Mouse (Mus musculus) liver, adult 2 months (tissue): ENCODE measurements around the gene Bak1. TPM values are rescaled to one million over a fixed set of nuclear protein-coding genes. Genes with fewer than 3 reads are reported as not detected.

ENCODE experiments used
- DNase-seq: peaks from one replicate; pipeline ENCODE4 v3.0.0-alpha.2; 2011; ENCODE audit warnings: low read depth, low spot score; ENCODE audit errors: extremely low read depth
- H3K27ac ChIP-seq: fragments of 200-500 bp; replicated peaks from 2 replicates; pipeline ENCODE4 v1.5.1; 2012; ENCODE audit warnings: low read depth, mild to moderate bottlenecking, control low read depth, inconsistent platforms, low read length; ENCODE audit not compliant: insufficient read depth
- H3K27me3 ChIP-seq: fragments of 200-500 bp; 2 replicates; pipeline ENCODE4 v1.6.1; 2012; ENCODE audit warnings: mild to moderate bottlenecking, moderate library complexity, low read length, inconsistent platforms; ENCODE audit not compliant: control insufficient read depth, insufficient read depth
- H3K36me3 ChIP-seq: fragments of 200-500 bp; 2 replicates; pipeline ENCODE4 v1.6.1; 2012; ENCODE audit warnings: low read length, inconsistent platforms; ENCODE audit not compliant: control insufficient read depth, insufficient read depth
- H3K4me1 ChIP-seq: fragments of 200-500 bp; 2 replicates; pipeline ENCODE4 v1.6.1; 2011; ENCODE audit warnings: low read length; ENCODE audit not compliant: control insufficient read depth, insufficient read depth
- H3K4me3 ChIP-seq: fragments of 200-500 bp; 2 replicates; pipeline ENCODE4 v1.5.1; 2011; ENCODE audit warnings: low read depth, mild to moderate bottlenecking, control low read depth, low read length, moderate library complexity; ENCODE audit not compliant: insufficient read depth
- H3K79me2 ChIP-seq: fragments of 200-500 bp; 2 replicates; pipeline ENCODE4 v1.6.1; 2012; ENCODE audit warnings: inconsistent platforms, mild to moderate bottlenecking, low read length, moderate library complexity; ENCODE audit not compliant: control insufficient read depth, insufficient read depth
- H3K9ac ChIP-seq: fragments of 200-500 bp; 2 replicates; pipeline ENCODE4 v1.6.1; 2012; ENCODE audit warnings: low read depth, mild to moderate bottlenecking, control low read depth, inconsistent platforms, low read length
- CTCF ChIP-seq: fragments of 200-500 bp; IDR thresholded peaks from 2 replicates; pipeline ENCODE4 v1.5.1; 2011; ENCODE audit warnings: low read depth, low read length, control low read depth
- POLR2A ChIP-seq: fragments of 200-500 bp; IDR thresholded peaks from 2 replicates; pipeline ENCODE4 v1.6.1; 2011; ENCODE audit warnings: low read length, control low read depth; ENCODE audit not compliant: insufficient read depth; ENCODE audit errors: extremely low read depth
- WGBS: fragments of 180-500 bp; shearing (Covaris S2); methylation state at CpG from one replicate; pipeline ENCODE4 v1.1.7; 2018; 5-methylcytosine and 5-hydroxymethylcytosine counted together
- polyA plus RNA-seq: library from polyadenylated mRNA; depleted of rRNA; stranded (reverse); fragments of >200 nt; gene quantifications from 2 replicates; pipeline ENCODE4 v1.2.3, GENCODE M21; 2012
- total RNA-seq: library from RNA; depleted of rRNA; stranded (reverse); fragments of >200 nt; gene quantifications from 2 replicates; pipeline ENCODE4 v1.2.3, GENCODE M21; 2014

The Bak1 gene
- total and polyA plus RNA-seq, 2 experiments = 5.1 to 21.6 TPM

DNA sequence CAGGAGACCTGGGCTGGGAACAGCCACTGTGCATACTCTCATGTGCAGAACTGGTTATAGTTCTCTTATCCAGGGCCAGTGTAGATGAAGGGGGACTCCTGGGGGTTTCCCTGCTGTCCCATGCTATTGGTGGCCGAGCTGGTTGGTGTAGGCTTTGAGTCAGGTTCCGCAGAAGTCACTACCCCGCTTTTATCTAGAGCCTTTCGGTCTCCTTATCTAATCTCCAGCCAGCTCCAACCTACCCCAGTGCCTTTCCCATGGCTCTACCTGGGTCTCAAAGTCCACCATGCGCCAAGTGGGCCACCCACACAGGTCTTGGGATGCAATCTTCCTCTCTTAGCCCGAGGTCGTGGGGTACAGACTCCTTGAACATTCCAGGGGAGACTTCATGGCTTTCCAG is 37.3 kb upstream of the Bak1 start:
- TF ChIP-seq POLR2A (no peak), CTCF (no peak)
- Histone ChIP-seq H3K79me2 (no peaks in the 10 kb centered on the region), H3K4me1 (no peaks in the 10 kb centered on the region), H3K27me3 (no peaks in the 10 kb centered on the region), H3K27ac (no peak overlapping the region), H3K4me3 (no peak overlapping the region), H3K36me3 (no peaks in the 10 kb centered on the region), H3K9ac (no peak overlapping the region)
- WGBS = 69% methylated on average over 7 of the region's 7 CpGs
- no peak for DNase-seq

GRCm38 (mm10) chr17:27064195-27064594 is 35.4 kb upstream of the Bak1 start:
- no peaks in the 10 kb centered on the region for H3K79me2 ChIP-seq
- no peak overlapping the region for H3K4me3 ChIP-seq
- DNase-seq = no peak
- no peak overlapping the region for H3K27ac ChIP-seq
- no peaks in the 10 kb centered on the region for H3K4me1 ChIP-seq
- no peak for TF ChIP-seq CTCF
- TF ChIP-seq POLR2A = no peak
- 64% methylated on average over 2 of the region's 2 CpGs for WGBS
- H3K27me3 ChIP-seq = no peaks in the 10 kb centered on the region
- no peak overlapping the region for H3K9ac ChIP-seq
- no peaks in the 10 kb centered on the region for H3K36me3 ChIP-seq

DNA sequence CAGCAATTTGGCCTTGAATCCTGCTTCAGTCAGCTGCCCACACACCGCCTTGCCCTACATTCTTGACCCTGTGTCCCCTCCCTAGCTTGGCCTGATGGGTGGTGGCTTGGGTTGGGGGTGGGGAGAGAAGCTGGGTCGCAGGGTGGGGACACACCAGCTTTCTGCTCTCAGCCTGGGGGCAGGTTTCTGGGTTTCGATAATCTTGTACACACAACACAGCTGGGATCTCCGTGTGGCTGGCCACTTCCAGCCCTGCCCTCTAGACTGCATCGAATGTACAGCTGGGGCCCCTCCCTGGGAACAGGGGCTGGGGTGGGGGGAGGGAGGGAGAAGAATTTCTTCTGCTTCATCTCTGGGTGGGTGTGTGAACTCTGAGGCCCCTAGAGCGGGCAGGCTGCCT is 34.9 kb upstream of the Bak1 start:
- Histone ChIP-seq H3K79me2 (no peaks in the 10 kb centered on the region), H3K9ac (no peak overlapping the region), H3K4me3 (no peak overlapping the region), H3K36me3 (no peaks in the 10 kb centered on the region), H3K27ac (no peak overlapping the region), H3K4me1 (no peaks in the 10 kb centered on the region), H3K27me3 (no peaks in the 10 kb centered on the region)
- WGBS = 61% methylated on average over 6 of the region's 6 CpGs
- DNase-seq = no peak
- no peak for TF ChIP-seq POLR2A
- no peak for TF ChIP-seq CTCF

GRCm38 (mm10) chr17:27062684-27063083 is 33.9 kb upstream of the Bak1 start:
- H3K79me2 ChIP-seq = no peaks in the 10 kb centered on the region
- TF ChIP-seq CTCF = no peak
- TF ChIP-seq POLR2A = no peak

GRCm38 (mm10) chr17:27061727-27062126 is 32.9 kb upstream of the Bak1 start:
- H3K9ac ChIP-seq = no peak overlapping the region
- no peak for TF ChIP-seq POLR2A
- no peak for TF ChIP-seq CTCF
- no peaks in the 10 kb centered on the region for H3K36me3 ChIP-seq
- 93% methylated on average over 3 of the region's 3 CpGs for whole genome bisulfite sequencing
- no peak overlapping the region for H3K4me3 ChIP-seq
- H3K27ac ChIP-seq = no peak overlapping the region
- H3K27me3 ChIP-seq = no peaks in the 10 kb centered on the region
- no peaks in the 10 kb centered on the region for H3K79me2 ChIP-seq
- DNase-seq = no peak
- no peaks in the 10 kb centered on the region; the same call in 1 of the 2 replicates for H3K4me1 ChIP-seq

More at GRCm38 (mm10) chr17:27062684-27063083, 33.9 kb upstream of the Bak1 start:
- no peak for DNase-seq
- Histone ChIP-seq H3K27ac (no peak overlapping the region), H3K4me1 (no peaks in the 10 kb centered on the region), H3K36me3 (no peaks in the 10 kb centered on the region), H3K4me3 (no peak overlapping the region), H3K27me3 (no peaks in the 10 kb centered on the region), H3K9ac (no peak overlapping the region)
- 93% methylated on average over 7 of the region's 7 CpGs for WGBS

DNA sequence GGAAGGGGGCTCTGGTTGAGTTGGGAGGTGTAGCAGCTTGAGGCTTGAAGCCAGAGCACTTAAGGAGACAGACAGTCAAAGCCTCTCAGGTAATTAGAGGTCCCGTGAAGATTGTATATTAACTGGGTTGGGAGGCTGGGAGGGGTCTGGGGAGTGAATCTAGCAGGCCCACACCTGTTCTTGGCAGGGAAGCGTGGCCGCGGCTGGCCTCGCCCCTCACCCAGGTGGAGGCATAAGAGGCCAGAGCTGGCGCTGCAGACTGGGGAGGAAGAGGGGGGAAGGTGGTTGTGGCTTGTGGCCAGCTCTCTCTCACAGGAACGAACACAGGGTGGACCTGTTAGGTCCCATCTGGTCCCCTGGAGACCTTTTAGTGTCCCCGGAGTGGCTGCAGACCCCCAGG is 31.9 kb upstream of the Bak1 start:
- no peak overlapping the region for H3K9ac ChIP-seq
- H3K79me2 ChIP-seq = no peaks in the 10 kb centered on the region
- H3K27ac ChIP-seq = no peak overlapping the region
- WGBS = 80% methylated on average over 8 of the region's 8 CpGs
- H3K36me3 ChIP-seq = no peaks in the 10 kb centered on the region
- no peak overlapping the region for H3K4me3 ChIP-seq
- TF ChIP-seq CTCF = no peak
- no peak for TF ChIP-seq POLR2A
- DNase-seq = no peak
- H3K27me3 ChIP-seq = no peaks in the 10 kb centered on the region
- H3K4me1 ChIP-seq = no peaks in the 10 kb centered on the region; the same call in 1 of the 2 replicates
